Comparison of ENCODE assay signal across 25 mouse cellular contexts in genomic region chr2:102616637-102617036, GRCm38 (mm10). TPM values are rescaled to one million over a fixed set of nuclear protein-coding genes. Genes with fewer than 3 reads are reported as not detected.
"Had no signal": no experiment of that assay in that cellular context is flagged by ENCODE, and none has a peak within 500 bp of the region (broad histone marks: within the 10 kb centered on the region; RNA-seq: fewer than 3 reads in every experiment).

No protein-coding gene starts in this region.

- H3K4me1 ChIP-seq: limb, embryonic 12.5 days; limb, embryonic 15.5 days; liver, embryonic 15.5 days; midbrain, embryonic 13.5 days; neural tube, embryonic 13.5 days had no signal

- H3K9me3 ChIP-seq: limb, embryonic 12.5 days; limb, embryonic 15.5 days; liver, embryonic 15.5 days; midbrain, embryonic 10.5 days; midbrain, embryonic 13.5 days; neural tube, embryonic 13.5 days had no signal

- H3K4me3 ChIP-seq: limb, embryonic 12.5 days; limb, embryonic 15.5 days; liver, embryonic 15.5 days; midbrain, embryonic 10.5 days; midbrain, embryonic 13.5 days; myocyte; neural tube, embryonic 13.5 days had no signal

- H3K36me3 ChIP-seq: limb, embryonic 12.5 days; limb, embryonic 15.5 days; liver, embryonic 15.5 days; midbrain, embryonic 10.5 days; midbrain, embryonic 13.5 days; neural tube, embryonic 13.5 days had no signal

- H3K27me3 ChIP-seq: limb, embryonic 12.5 days; limb, embryonic 15.5 days; liver, embryonic 15.5 days; midbrain, embryonic 13.5 days; neural tube, embryonic 13.5 days had no signal

- DNase-seq: kidney, adult 2 months; kidney, postnatal 10 days; kidney, postnatal 4 days; layer of hippocampus, postnatal 36 days; lung, adult 2 months; lung, postnatal 14 days; lung, postnatal 4 days; retina, postnatal 1 day; right cerebral cortex, postnatal 25 days; spleen, adult 18-20 months; thymus, adult 18-20 months; thymus, postnatal 36 days had no signal

- ATAC-seq: intestine, postnatal 0 days; midbrain, embryonic 13.5 days; midbrain, embryonic 16.5 days had no signal

- H3K9ac ChIP-seq: limb, embryonic 12.5 days; limb, embryonic 15.5 days; liver, embryonic 15.5 days; midbrain, embryonic 13.5 days; neural tube, embryonic 13.5 days had no signal

- H3K4me2 ChIP-seq: limb, embryonic 12.5 days; limb, embryonic 15.5 days; liver, embryonic 11.5 days; liver, embryonic 15.5 days; midbrain, embryonic 13.5 days; neural tube, embryonic 13.5 days had no signal

- H3K27ac ChIP-seq: limb, embryonic 12.5 days; limb, embryonic 15.5 days; liver, embryonic 15.5 days; midbrain, embryonic 10.5 days; midbrain, embryonic 13.5 days; neural tube, embryonic 13.5 days had no signal

RNA-seq across cellular contexts. Expression of gene Slc1a2, which starts 41.8 kb away (rescaled TPM):
- total RNA-seq: megakaryocyte progenitor cell, adult 5-6 weeks; monocyte, adult 5-6 weeks; neutrophil, adult 5-6 weeks had no signal
